Mouse (Mus musculus): ENCODE data around the gene Cbs.
A peak's percentile ranks its signal among the peaks of the same experiment; 100 is the strongest.

The Cbs gene

DNA sequence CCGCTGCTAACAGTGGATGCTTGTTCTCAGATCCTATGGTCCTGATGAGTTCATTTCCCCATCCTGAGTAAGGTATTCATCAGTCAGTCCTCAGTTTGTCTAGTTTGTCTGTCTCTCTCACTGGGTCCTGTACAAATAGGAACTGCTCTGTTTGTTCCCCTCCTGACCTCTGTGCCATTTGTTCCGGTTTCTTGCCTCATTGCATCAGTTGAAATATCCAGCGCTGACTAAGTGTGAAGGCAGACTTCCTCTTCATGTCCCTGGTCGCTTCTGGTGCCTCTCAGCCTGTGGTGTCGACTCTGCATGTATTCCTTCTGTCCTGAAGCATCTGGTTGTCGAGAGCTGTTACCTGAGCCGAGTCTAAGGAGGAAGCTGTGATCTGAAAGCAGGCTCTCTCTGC lies 42.4 kb downstream of the Cbs start:
- no peak for DNase-seq (ENCODE audit: low read depth in 2 of 2, low spot score in 2 of 2)

DNA sequence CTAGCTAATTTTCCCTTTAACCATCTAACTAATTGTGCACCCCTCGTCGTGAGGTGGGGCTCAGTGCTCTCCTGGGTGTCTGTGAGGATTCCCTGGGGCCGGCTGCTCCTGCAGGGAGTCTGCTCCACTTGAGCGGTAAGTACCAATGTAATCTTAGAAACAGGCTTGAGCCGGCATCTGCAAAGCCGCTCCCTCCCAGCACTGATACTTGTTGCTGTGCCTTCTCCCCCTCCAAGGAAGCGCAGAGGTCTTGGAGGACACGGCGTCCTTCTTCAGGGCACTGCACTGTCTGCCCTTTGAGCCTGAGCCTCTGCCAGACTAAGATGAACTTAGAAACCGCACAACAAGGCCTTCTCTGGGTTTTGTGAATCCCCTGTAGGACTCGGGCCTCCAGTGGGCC lies 46.2 kb downstream of the Cbs start:
- DNase-seq (ENCODE audit: low read depth in 2 of 2, low spot score in 2 of 2) = no peak

DNA sequence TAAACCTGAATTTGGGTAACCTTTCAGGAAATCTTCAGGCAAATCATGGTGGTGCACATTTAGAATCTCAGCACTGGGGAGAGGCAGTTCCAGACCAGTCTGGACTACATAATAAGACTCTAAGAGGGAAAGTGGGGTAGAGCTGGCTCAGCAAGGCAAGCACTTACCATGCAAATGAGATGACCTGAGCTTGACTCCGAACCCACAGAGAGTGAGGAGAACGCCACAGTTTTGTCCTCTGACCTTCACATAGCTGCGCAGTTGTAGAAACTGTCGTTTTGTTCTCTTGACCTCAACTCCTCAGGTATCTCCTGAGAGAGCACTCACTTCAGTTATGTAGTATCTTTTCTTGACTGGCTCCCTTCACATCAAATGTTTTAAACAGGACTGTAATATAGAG lies 48.3 kb downstream of the Cbs start:
- DNase-seq (ENCODE audit: low read depth in 2 of 2, low spot score in 2 of 2) = no peak

DNA sequence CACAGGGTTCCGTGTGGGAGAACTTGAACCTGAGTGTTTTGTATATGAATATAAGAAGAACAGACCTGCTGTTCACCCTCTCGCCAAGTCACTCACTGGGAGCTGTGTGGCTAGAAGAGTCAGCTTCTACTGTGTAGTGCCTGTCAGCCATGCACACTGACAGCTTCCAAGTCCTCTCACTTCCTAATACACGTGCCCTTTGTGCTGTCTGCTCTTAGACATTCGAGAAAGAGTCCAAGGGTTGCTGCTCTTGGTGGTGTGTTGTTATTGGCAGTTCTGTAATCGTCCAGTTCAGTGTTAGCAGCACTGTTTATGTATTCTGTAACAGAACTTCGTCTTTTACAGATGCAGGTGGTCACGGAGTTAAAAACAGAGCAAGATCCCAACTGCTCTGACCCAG lies 48.9 kb downstream of the Cbs start:
- DNase-seq (ENCODE audit: low read depth in 2 of 2, low spot score in 2 of 2) = no peak

DNA sequence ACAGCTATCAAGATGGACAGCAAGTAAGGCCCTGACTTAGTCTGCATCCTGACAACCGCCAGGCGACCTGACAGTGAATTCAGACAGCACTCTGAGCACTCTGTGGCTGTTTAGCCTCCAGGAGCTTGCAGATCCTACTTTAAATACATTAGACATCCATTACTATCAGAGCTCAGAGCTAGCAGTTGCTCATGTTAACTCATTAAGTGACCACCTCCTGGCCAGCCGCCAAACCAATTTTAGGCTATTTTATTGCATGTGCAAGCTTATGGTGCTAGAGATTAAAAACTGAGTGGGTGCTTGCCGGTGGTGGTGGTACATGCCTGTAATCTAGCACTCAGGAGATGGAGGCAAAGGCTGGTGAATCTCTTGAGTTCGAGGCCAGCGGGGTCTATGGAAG lies 53.3 kb downstream of the Cbs start:
- DNase-seq (ENCODE audit: low read depth in 2 of 2, low spot score in 2 of 2) = no peak

DNA sequence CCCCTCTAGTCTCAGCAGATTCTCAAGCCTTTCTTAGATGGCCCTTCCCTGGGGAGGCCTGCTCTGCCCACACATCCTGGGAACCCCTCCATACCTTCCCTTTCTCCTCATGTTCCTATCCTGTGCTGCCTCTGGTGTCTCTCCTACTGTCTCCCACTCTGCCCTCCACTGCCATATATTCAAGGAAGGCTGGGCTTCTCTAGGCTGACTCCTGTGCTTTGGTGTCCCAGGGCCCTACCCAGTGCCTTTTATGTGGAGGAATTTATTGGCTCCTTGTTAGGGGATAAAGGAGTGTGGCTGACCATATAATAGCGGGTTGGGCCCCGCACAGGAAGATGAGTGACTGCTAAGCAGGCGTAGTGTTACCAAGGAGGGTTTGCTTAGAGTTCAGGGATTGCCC lies 53.9 kb downstream of the Cbs start:
- DNase-seq (ENCODE audit: low read depth in 2 of 2, low spot score in 2 of 2) = no peak

DNA sequence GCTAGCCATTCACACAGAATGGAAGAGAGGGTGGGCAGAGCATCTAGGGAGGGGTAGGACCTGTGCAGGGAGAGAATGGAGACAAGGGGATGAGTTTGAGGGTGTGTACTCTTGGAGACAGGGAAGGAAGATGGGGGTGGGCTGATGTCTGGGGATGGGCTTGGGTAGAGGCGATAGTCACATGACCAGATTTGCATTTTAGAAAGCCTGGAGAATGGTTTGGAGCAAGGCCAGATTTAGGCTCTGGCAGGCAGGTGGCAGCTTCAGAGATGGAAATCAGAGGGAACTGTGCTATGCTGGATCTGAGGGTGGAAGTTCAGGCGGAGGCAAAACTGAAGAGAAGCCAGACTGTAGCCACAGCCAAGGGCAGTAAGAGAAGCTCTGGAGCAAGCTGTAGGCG lies 56.7 kb downstream of the Cbs start:
- no peak for DNase-seq (ENCODE audit: low read depth in 2 of 2, low spot score in 2 of 2)

DNA sequence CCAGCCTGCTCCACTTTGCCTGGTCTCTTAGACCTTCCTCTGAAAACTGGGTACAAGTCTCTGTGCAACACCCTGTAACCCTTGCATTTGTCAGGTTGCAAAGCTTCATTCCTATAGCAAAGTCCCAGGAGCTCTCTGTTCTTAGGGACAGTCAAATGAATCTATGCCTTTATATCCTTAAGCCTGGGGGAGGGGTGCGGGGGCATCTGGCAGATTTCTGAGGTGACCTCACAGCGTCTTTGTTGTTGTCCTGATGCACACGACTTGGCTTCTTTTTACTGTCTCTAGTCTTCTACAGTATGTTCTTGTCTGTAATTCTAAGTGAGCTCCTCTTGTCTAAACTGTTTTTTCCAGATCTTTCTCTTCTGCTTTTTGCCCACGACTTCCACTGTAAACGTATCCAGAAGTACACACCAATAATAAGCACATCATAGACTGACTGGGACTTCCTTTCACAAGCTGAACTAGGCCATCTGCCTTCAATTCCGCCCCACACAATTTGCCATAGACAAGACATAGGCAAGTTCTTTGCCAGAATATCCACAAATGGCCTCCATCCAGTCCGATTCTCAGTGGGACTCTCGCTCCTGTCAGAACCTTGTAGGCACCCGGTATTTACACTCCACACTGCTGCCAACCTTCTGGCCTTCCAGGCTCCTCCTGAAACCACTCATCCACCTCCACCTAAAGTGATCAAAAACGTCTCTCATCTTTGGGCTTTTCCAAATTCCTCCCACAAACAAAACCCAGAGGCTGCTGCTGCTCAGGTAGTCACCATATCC lies 60.5 kb downstream of the Cbs start:
- no peak for DNase-seq (ENCODE audit: low read depth in 2 of 2, low spot score in 2 of 2)

DNA sequence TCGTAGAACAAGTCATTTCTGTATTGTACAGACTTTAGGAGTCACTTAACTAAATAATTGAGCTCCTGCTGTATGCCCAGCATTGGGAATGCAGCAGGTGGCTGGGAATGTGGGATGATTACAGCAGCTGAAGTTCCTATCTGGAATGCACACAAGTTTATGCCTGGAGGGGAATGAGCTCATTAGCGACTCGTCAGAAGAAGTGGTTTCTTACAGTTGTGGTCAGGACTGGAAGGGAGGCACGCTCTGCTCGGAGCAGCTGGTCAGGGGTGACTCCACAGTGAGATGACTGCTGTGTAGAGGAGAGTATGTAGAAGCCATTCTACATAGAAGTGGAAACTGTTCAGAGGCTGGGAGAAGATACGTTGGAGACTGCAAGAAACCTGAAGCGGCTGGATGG lies 62.4 kb downstream of the Cbs start:
- no peak for DNase-seq (ENCODE audit: low read depth in 2 of 2, low spot score in 2 of 2)

DNA sequence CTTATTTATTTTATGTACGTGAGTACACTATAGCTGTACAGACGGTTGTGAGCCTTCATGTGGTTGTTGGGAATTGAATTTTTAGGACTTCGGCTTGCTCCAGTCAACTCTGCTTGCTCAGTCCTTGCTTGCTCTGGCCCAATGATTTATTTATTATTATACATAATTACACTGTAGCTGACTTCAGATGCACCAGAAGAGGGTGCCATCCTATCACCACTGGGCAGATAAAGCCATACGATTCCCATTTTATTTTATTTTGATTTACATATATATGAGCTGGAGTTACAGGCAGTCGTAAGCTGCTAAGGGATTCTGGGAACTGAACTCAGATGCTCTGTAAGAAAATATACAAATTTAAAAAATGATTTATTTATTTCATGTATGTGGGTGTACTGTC lies 65.3 kb downstream of the Cbs start:
- DNase-seq (ENCODE audit: low read depth in 2 of 2, low spot score in 2 of 2) = no peak

DNA sequence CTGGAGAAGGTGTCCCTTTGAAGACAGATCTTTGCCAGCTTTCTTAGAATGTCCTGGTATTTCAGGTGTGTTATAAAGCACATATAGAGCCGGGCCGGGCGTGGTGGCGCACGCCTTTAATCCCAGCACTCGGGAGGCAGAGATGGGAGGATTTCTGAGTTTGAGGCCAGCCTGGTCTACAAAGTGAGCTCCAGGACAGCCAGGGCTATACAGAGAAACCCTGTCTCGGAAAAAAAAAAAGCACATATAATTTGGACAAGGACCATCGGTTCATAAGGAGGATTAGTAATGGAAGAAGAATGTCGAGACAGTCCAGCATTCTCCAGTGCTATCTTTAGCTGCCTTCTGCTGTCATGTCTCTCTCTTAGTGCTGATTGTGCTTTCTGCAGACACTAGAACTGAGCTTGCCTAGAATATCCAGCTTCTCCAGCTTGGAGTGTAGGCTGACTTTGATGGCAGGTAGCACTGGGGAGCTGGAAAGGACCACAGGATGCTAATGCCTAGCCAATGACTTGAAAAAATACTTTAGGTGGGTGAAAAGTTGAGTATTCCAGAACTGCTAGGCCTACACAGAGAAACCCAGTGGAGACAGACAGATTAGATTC lies 66.6 kb downstream of the Cbs start:
- DNase-seq (ENCODE audit: low read depth in 2 of 2, low spot score in 2 of 2) = no peak

DNA sequence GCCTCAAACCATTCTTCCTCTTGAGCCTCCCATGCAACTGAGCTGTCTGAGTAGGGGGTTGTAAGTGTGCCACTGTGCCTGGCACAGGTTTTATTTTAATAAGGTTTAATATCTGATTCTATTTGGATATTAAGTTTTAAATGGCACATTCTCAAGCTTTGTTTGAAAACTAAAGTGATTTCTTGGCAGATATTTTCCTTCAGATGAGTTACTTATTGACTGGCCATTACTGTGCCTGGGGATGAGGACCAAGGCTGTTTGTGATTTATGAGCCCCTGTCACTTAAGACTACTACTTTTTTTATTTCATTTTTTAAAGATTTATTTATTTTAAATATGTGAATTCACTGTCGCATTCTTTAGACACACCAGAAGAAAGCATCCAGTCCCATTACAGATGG lies 67.3 kb downstream of the Cbs start:
- no peak for DNase-seq (ENCODE audit: low read depth in 2 of 2, low spot score in 2 of 2)

DNA sequence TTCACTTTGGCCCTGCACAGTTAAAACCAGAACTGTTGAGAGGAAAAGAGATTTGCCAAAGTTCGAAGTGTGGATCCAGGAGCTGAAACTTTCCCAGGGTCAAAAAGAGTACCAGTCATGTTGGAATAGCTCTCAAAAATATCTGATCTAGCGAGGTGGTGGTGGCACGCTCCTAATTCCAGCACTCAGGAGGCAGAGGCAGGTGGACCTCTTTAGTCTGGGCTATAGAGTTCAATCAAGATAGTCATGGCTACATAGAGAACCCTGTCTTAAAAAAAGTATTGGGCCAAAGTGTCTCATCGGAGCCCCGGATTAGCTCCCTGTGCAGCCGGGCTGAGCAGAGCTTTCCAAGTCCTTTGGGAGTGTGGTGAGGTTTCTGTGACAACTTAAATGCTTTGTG lies 70.8 kb downstream of the Cbs start:
- no peak for DNase-seq (ENCODE audit: low read depth in 2 of 2, low spot score in 2 of 2)

DNA sequence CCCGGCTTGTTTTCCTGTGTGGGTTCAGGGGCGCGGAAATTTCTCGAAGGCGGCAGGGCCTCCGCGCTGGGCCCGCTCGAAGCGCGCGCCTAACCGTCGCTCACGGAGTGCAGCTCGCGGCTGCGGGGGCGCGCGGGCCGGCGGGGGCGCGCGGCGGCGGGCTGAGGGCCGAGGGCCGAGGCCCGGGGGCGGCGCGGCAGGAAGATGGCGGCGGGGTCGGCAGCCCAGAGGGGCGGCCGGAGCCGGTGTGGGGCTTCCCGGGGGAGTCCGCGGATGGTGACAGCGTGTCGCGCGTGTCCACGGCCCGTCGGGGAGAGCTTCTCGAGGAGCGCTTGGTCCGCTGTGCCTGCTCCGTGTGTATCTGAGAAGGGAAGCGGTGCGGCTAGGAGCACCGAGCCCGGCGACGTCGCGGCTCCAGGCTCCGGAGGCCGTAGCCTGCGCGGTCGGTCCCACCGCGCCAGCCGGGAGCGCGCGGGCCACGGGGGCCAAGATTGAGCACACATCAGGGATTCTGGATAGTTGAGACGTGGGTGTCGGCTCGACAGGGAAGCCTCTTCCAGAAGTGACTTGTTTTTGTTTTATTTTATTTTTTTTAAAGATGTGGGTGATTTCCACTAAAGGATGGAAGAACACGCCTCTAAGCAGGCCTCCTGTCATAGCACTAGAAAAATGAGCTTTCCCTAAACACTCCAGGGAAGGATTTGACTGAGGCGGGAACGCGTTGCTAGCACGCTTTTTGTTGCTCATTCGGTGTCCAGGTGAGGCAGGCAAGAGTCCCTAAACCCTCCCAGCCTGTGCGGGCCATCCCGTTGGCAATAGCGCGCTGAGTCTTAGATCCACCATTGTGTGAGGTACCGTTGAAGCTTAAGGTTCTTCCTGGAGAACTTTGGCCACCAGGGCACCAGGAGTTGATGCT lies 71.6 kb downstream of the Cbs start:
- peak; percentile 48 to 49 for DNase-seq (ENCODE audit: low read depth in 2 of 2, low spot score in 2 of 2)

DNA sequence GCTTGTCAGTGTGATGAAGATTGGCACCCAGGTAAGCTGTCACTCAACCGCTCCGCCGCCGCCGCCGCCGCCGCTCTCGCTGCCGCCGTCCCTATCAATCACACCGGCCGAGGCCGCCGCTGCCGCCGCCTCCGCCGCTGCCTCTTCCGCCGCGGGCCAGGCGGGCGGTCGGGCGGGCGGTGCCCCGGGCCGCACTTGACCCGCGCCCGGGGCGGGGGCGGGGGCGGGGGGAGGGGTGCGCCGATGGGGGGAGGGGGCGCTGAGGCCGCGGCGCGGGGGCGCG lies 72.2 kb downstream of the Cbs start:
- no peak for DNase-seq (ENCODE audit: low read depth in 2 of 2, low spot score in 2 of 2)

DNA sequence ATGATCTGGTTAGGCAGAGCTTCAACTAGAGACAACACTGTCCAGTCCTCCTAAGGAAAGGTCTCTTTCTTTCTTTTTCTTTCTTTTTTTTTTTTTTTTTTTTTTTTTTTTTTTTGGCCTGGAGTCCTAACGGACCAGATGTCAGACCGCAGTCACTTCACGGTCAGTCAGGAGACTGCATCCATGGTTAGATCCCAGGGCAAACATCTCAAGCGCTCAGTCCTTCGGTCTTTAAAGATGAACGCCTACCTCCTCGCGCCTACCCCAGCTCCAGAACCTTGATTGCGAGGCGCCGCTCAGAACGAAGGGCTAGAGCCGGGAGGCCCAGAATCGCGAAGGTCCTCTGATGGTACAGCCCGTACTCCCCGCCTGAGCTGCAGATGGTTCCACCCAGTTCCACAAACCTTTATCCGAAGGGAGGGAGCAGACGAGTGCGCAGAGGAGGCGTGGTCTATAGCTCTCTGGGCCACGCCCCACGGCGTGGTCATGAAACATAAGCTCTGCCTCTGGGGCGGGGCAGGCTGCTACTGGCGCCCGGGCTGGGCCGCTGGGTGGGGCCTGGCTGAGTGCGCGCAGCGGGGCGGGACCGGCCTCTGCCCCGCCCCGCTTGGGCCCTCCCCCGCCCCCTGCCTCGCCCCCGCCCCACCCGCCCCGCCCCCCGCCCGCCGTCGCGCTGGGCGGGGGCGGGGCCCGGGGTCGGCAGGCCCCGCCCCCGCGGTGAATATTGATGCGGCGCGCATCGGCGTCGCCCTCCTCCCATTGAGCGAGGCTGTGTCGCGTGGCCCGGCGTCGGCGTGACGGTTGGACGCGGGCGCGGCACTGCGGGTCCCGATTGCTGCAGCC lies 72.8 kb downstream of the Cbs start, which contains the start of gene Pknox1:
Pknox1 (plus strand) TSS at position 720 of the 843 bp plus-strand sequence.
- DNase-seq (ENCODE audit: low read depth in 2 of 2, low spot score in 2 of 2) = peak; percentile 99

DNA sequence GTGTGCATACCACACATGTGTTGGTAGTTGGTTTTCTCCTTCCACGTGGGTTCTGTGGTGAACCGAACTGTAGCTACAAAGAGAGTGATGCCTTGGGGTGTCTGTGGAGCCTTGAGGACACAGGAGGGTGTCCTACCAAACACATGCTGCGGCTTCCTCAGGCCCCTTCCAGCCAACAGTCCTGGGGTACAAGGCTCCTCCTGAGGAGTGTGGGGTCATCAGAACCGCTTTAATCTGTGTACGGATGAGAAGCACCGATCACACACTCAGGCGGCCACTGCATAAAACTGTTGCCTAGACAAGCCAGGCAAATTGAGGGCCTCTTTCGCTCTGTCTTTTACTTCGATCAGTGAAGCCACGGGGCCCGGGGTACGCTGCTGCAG lies 73.4 kb downstream of the Cbs start:
- peak; percentile 18 to 32 for DNase-seq (ENCODE audit: low read depth in 2 of 2, low spot score in 2 of 2)

DNA sequence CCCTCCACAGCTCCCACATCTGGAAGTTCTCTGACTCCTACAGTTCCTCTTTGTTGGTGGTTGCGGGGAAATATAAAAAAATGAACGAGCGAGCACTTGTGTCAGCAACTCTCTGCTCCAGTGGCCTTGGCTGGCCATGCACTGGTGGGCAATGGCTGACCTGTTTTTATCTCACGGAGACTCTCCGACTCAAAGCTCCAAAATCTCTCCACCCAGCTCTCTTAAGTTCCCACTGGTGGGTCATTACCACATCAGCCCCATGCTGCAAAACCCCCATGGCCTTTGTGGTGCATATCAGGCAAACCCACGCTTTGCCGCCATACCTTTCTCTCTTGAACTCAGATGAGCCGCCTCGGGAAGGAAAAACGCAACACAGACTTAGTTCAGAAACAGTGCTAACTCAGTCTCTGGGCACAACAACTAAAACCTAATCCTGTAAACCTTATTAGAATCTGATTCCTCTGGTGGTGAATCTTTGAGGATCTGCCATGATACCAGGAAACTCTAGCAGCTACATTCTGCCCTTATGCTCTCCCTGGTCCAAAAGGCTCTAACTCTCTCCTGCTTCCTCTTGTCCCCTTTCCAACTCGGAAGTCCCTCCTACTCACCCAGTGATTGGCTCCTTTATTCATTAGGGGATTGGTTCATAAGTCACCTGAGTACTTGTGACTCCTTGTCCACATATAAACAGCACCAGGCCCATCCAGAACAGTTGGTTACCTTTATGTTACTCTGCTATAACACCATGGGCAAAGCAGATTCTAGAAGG lies 77.8 kb downstream of the Cbs start:
- no peak for DNase-seq (ENCODE audit: low read depth in 2 of 2, low spot score in 2 of 2)

Measured in CD8-positive naive resting alpha-beta T cell, adult 2 months (primary cell).